Mouse (Mus musculus): Measurements from ENCODE around the gene Gal. TPM values are rescaled to one million over a fixed set of nuclear protein-coding genes. Genes with fewer than 3 reads are reported as not detected.
A peak's percentile ranks its signal among the peaks of the same experiment; 100 is the strongest.

The Gal gene
- polyA plus RNA-seq (2012; rRNA removed) (0.88 and 1.2 TPM in 2 replicates), polyA plus RNA-seq (2014; fragmentation: Nextera tagmentation; extraction: Ambion mirVana) (1.1 and 1.2 TPM in 2 replicates)

DNA sequence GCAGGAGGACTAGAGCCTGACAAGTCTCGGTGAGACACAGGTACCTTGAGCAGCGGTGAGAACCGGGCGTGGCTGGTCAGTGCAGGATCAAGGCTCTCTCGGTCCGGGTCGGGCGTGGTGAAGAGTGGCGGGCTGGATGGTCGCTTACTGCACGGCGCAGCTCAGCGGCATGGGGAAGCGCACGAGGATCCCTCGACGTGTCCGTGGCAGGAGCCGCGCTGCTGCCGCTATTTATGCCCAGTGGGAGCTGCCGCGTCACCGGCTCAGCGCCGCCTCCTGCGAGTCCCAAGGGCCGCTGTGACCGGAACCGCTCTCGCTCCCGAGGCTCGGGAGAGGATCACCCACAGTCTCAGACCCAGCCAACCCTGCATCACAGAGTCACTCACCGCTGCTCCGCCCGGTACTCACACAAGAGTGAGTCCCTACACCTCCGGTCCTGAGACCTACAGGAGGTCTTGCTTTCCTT, at the start of gene Gal:
TSS of gene Gal (minus strand) at position 277 of the 466 bp plus-strand sequence.
- Histone ChIP-seq H3K9ac (ENCODE audit: low read depth, low read length, severe bottlenecking) (peak within 1 kb of the TSS; percentile 26; the same call in 1 of the 2 replicates), H3K4me1 (ENCODE audit: control insufficient read depth, insufficient read depth, low read length) (no peaks in the 10 kb centered on the region; the same call in 1 of the 2 replicates), H3K36me3 (ENCODE audit: control insufficient read depth, insufficient read depth, low read length) (no peaks in the 10 kb centered on the region), H3K4me2 (replicated peaks; ENCODE audit: low read depth, low read length, severe bottlenecking) (peak within 1 kb of the TSS; percentile 56), H3K27ac (replicated peaks; ENCODE audit: low read depth, low read length) (no peak within 1 kb of the TSS), H3K9me3 (ENCODE audit: control insufficient read depth, low read length) (no peaks in the 10 kb centered on the region), H3K27me3 (ENCODE audit: control insufficient read depth, insufficient read depth, low read length) (peaks cover 18% of the 10 kb centered on the region; the same call in 1 of the 2 replicates), H3K4me3 (replicated peaks; ENCODE audit: low read length) (peak within 1 kb of the TSS; percentile 36)
- 3% methylated on average over 29 of the region's 37 CpGs for WGBS
- no peak for TF ChIP-seq POLR2A (IDR thresholded peaks at IDR 0.05; ENCODE audit: borderline replicate concordance, extremely low read depth, insufficient read depth, insufficient read length)
- no peak for ATAC-seq (ENCODE audit: low FRiP score, low read depth)
- DNase-seq (ENCODE audit: low spot score) = no peak

GRCm38 (mm10) chr19:3459986-3460385, 45.6 kb upstream of the Gal start:
- ATAC-seq (ENCODE audit: low FRiP score, low read depth) = no peak
- no peaks in the 10 kb centered on the region for H3K9me3 ChIP-seq (ENCODE audit: control insufficient read depth, low read length)

DNA sequence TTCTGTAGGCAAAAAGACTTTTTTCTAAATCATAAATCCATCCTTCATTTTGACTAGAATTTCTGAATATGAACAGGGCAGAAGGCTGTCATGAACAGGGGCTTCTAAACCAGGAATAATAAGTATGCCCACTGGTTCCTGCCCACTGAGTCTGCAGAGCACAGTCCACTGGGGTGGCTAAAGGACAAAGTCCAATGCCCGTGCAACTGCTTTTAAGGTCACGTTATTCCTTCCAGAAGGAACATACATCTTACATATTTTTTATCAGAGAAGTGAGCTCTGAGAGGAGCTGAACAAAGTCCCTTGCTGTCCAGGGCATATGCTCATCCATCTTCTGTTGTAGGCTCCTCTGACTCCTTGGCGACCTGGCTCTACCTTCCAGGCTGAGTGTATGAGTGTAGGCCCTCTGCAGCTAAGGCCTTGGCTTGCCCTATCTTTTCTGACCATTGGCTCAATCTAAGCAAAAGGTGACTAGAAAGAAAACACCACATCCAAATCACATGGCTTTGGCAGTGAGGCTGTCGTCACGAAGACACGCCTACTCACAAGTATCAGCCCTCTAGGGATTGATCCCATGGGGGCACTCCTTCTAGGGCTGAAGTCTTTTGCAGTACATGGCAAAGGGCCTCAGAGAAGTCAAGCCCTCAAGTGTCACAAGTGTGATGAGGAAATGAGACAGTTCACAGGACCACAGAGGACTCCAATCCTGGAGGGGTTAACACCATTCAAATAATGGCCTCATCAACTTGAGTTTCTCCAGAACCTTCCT, 44.2 kb upstream of the Gal start:
- ATAC-seq (ENCODE audit: low FRiP score, low read depth) (no peak), DNase-seq (ENCODE audit: low spot score) (no peak)
- H3K4me2 ChIP-seq (replicated peaks; ENCODE audit: low read depth, low read length, severe bottlenecking) = no peak overlapping the region
- no peaks in the 10 kb centered on the region for H3K4me1 ChIP-seq (ENCODE audit: control insufficient read depth, insufficient read depth, low read length)
- 94% methylated on average over 6 of the region's 6 CpGs for WGBS
- no peaks in the 10 kb centered on the region for H3K9me3 ChIP-seq (ENCODE audit: control insufficient read depth, low read length)
- H3K4me3 ChIP-seq (replicated peaks; ENCODE audit: low read length) = no peak overlapping the region
- H3K36me3 ChIP-seq (ENCODE audit: control insufficient read depth, insufficient read depth, low read length) = peaks cover 97% of the 10 kb centered on the region
- H3K27ac ChIP-seq (replicated peaks; ENCODE audit: low read depth, low read length) = no peak overlapping the region
- H3K27me3 ChIP-seq (ENCODE audit: control insufficient read depth, insufficient read depth, low read length) = no peaks in the 10 kb centered on the region
- no peak for TF ChIP-seq POLR2A (IDR thresholded peaks at IDR 0.05; ENCODE audit: borderline replicate concordance, extremely low read depth, insufficient read depth, insufficient read length)
- no peak overlapping the region for H3K9ac ChIP-seq (ENCODE audit: low read depth, low read length, severe bottlenecking)

More at GRCm38 (mm10) chr19:3459986-3460385, 45.6 kb upstream of the Gal start:
- Histone ChIP-seq H3K4me3 (replicated peaks; ENCODE audit: low read length) (no peak overlapping the region), H3K4me2 (replicated peaks; ENCODE audit: low read depth, low read length, severe bottlenecking) (no peak overlapping the region), H3K27ac (replicated peaks; ENCODE audit: low read depth, low read length) (no peak overlapping the region), H3K9ac (ENCODE audit: low read depth, low read length, severe bottlenecking) (no peak overlapping the region), H3K27me3 (ENCODE audit: control insufficient read depth, insufficient read depth, low read length) (no peaks in the 10 kb centered on the region), H3K36me3 (ENCODE audit: control insufficient read depth, insufficient read depth, low read length) (peaks cover 98% of the 10 kb centered on the region), H3K4me1 (ENCODE audit: control insufficient read depth, insufficient read depth, low read length) (no peaks in the 10 kb centered on the region)
- DNase-seq (ENCODE audit: low spot score) = no peak
- TF ChIP-seq POLR2A (IDR thresholded peaks at IDR 0.05; ENCODE audit: borderline replicate concordance, extremely low read depth, insufficient read depth, insufficient read length) = no peak
- 88% methylated on average over 3 of the region's 3 CpGs for WGBS

DNA sequence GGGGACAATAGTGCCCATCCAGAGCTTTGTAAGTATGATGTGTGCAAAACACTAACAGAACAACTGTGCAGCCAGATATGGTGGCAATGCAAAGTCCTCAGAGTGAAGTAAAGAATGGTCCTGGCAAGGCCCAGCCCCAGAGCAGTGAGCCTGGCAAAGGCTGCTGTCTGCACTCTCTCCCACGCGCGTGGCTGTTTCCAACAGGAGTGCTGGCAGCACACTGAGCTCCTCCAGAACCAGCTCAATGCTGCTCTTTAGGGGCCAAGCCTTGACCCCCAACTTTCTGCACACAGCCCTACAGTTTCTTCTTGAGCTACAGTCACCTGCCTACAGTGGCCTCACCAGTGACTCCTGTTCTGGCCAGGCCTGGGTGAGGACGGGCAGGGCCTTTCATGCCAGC, 43.4 kb upstream of the Gal start:
- Histone ChIP-seq H3K27me3 (ENCODE audit: control insufficient read depth, insufficient read depth, low read length) (no peaks in the 10 kb centered on the region), H3K4me2 (replicated peaks; ENCODE audit: low read depth, low read length, severe bottlenecking) (no peak overlapping the region), H3K4me3 (replicated peaks; ENCODE audit: low read length) (no peak overlapping the region), H3K36me3 (ENCODE audit: control insufficient read depth, insufficient read depth, low read length) (peaks cover 96% of the 10 kb centered on the region), H3K9ac (ENCODE audit: low read depth, low read length, severe bottlenecking) (no peak overlapping the region), H3K27ac (replicated peaks; ENCODE audit: low read depth, low read length) (no peak overlapping the region), H3K4me1 (ENCODE audit: control insufficient read depth, insufficient read depth, low read length) (no peaks in the 10 kb centered on the region), H3K9me3 (ENCODE audit: control insufficient read depth, low read length) (no peaks in the 10 kb centered on the region)
- no peak for ATAC-seq (ENCODE audit: low FRiP score, low read depth)
- no peak for TF ChIP-seq POLR2A (IDR thresholded peaks at IDR 0.05; ENCODE audit: borderline replicate concordance, extremely low read depth, insufficient read depth, insufficient read length)
- DNase-seq (ENCODE audit: low spot score) = no peak
- 99% methylated on average over 4 of the region's 4 CpGs for WGBS

DNA sequence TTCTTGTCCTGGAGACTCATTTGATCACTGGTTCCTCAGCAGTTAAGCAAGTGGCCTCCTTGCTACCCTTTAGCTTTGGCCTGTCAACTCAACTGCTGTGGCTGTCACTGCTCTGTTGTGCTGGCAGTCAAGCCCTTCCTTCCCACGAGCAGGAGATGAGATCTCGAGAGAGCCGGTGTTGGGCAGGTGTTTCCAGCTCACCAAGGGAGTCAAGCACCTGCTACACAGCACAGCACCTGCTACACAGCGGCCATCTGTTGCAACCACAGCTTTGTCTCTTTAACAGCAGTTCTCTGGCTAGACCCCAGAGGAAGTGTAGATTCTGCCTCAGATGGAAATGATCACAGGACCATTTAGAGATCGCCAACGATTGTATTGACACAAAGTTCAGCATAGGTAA, 37.3 kb upstream of the Gal start:
- peaks cover 37% of the 10 kb centered on the region for H3K36me3 ChIP-seq (ENCODE audit: control insufficient read depth, insufficient read depth, low read length)
- no peak for TF ChIP-seq POLR2A (IDR thresholded peaks at IDR 0.05; ENCODE audit: borderline replicate concordance, extremely low read depth, insufficient read depth, insufficient read length)
- ATAC-seq (ENCODE audit: low FRiP score, low read depth) (no peak), DNase-seq (ENCODE audit: low spot score) (no peak)
- no peak overlapping the region for H3K9ac ChIP-seq (ENCODE audit: low read depth, low read length, severe bottlenecking)
- WGBS = 44% methylated on average over 6 of the region's 6 CpGs
- no peaks in the 10 kb centered on the region for H3K9me3 ChIP-seq (ENCODE audit: control insufficient read depth, low read length)
- no peaks in the 10 kb centered on the region for H3K27me3 ChIP-seq (ENCODE audit: control insufficient read depth, insufficient read depth, low read length)
- H3K4me1 ChIP-seq (ENCODE audit: control insufficient read depth, insufficient read depth, low read length) = no peaks in the 10 kb centered on the region
- no peak overlapping the region for H3K4me3 ChIP-seq (replicated peaks; ENCODE audit: low read length)
- H3K27ac ChIP-seq (replicated peaks; ENCODE audit: low read depth, low read length) = no peak overlapping the region
- H3K4me2 ChIP-seq (replicated peaks; ENCODE audit: low read depth, low read length, severe bottlenecking) = no peak overlapping the region
